Mouse (Mus musculus): ENCODE measurements at regions not wholly inside any gene's neighbourhood (a gene's known extent, or its start where the extent isn't known, plus 50 kb on each side); places are given as distances from the start of the nearest gene placed in this dataset.

DNA sequence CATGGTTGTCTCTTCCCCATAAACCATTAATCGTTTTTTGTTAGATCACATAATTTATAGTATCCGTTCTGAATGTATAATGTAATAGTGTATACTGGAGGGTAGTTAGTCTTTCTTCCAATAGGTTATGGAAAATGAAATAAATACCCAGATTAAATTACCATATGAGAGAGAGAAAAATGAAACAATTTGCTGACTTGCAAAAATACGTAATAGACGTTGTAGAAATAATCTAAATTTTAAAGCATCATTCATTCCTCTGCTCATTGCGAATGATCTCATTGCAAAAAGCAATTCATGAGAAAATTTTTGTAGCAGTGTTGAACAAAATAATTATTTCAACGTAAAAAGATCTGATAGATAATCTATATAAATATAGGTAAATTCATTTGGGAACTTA, 185.2 kb upstream of the Sp4 start:
- Histone ChIP-seq H3K4me3 (ENCODE audit: low read depth, low read length) (no peak overlapping the region), H3K4me2 (no peak overlapping the region), H3K27ac (ENCODE audit: low read depth, low read length) (no peak overlapping the region), H3K9me3 (ENCODE audit: control insufficient read depth, low read length) (no peaks in the 10 kb centered on the region), H3K27me3 (ENCODE audit: control insufficient read depth, insufficient read depth, low read length) (no peaks in the 10 kb centered on the region), H3K9ac (ENCODE audit: low read length) (no peak overlapping the region), H3K4me1 (ENCODE audit: control insufficient read depth, insufficient read depth, low read length) (no peaks in the 10 kb centered on the region), H3K36me3 (ENCODE audit: control insufficient read depth, insufficient read depth, low read length) (no peaks in the 10 kb centered on the region)
- no peak for DNase-seq (ENCODE audit: low spot score, missing footprints)
- no peak for ATAC-seq (ENCODE audit: low FRiP score)
- 93% methylated on average over 6 of the region's 6 CpGs for WGBS

GRCm38 (mm10) chr12:118481347-118481746, 180.1 kb upstream of the Sp4 start:
- Histone ChIP-seq H3K4me1 (ENCODE audit: control insufficient read depth, insufficient read depth, low read length) (no peaks in the 10 kb centered on the region), H3K36me3 (ENCODE audit: control insufficient read depth, insufficient read depth, low read length) (no peaks in the 10 kb centered on the region), H3K9ac (ENCODE audit: low read length) (no peak overlapping the region), H3K4me2 (no peak overlapping the region), H3K4me3 (ENCODE audit: low read depth, low read length) (no peak overlapping the region), H3K27me3 (ENCODE audit: control insufficient read depth, insufficient read depth, low read length) (no peaks in the 10 kb centered on the region), H3K27ac (ENCODE audit: low read depth, low read length) (no peak overlapping the region), H3K9me3 (ENCODE audit: control insufficient read depth, low read length) (no peaks in the 10 kb centered on the region)
- WGBS, result 54% methylated on average over 2 of the region's 2 CpGs
- DNase-seq (ENCODE audit: low spot score, missing footprints), result peak; percentile 81
- peak; percentile 54; the same call in 1 of the 2 replicates for ATAC-seq (ENCODE audit: low FRiP score)

GRCm38 (mm10) chr12:118474732-118475131, 173.5 kb upstream of the Sp4 start:
- Histone ChIP-seq H3K36me3 (ENCODE audit: control insufficient read depth, insufficient read depth, low read length) (no peaks in the 10 kb centered on the region), H3K27me3 (ENCODE audit: control insufficient read depth, insufficient read depth, low read length) (no peaks in the 10 kb centered on the region), H3K4me3 (ENCODE audit: low read depth, low read length) (no peak overlapping the region), H3K4me2 (no peak overlapping the region), H3K9me3 (ENCODE audit: control insufficient read depth, low read length) (no peaks in the 10 kb centered on the region), H3K4me1 (ENCODE audit: control insufficient read depth, insufficient read depth, low read length) (no peaks in the 10 kb centered on the region), H3K9ac (ENCODE audit: low read length) (no peak overlapping the region), H3K27ac (ENCODE audit: low read depth, low read length) (no peak overlapping the region)
- 71% methylated on average over 3 of the region's 3 CpGs for WGBS
- DNase-seq (ENCODE audit: low spot score, missing footprints) (peak; percentile 62), ATAC-seq (ENCODE audit: low FRiP score) (no peak)

- no peak overlapping the region for H3K27ac ChIP-seq (ENCODE audit: low read depth, low read length)
These were observed 165.6 kb upstream of the Sp4 start for GRCm38 (mm10) chr12:118466837-118467236.

GRCm38 (mm10) chr12:118457493-118458408, 156.5 kb upstream of the Sp4 start:
- no peak overlapping the region for H3K4me3 ChIP-seq (ENCODE audit: low read depth, low read length)

More at GRCm38 (mm10) chr12:118466837-118467236, 165.6 kb upstream of the Sp4 start:
- Histone ChIP-seq H3K9ac (ENCODE audit: low read length) (no peak overlapping the region), H3K27me3 (ENCODE audit: control insufficient read depth, insufficient read depth, low read length) (no peaks in the 10 kb centered on the region; the same call in none of the 2 replicates), H3K4me1 (ENCODE audit: control insufficient read depth, insufficient read depth, low read length) (no peaks in the 10 kb centered on the region), H3K4me3 (ENCODE audit: low read depth, low read length) (no peak overlapping the region), H3K9me3 (ENCODE audit: control insufficient read depth, low read length) (no peaks in the 10 kb centered on the region), H3K36me3 (ENCODE audit: control insufficient read depth, insufficient read depth, low read length) (no peaks in the 10 kb centered on the region), H3K4me2 (no peak overlapping the region)
- WGBS, result 87% methylated on average over 3 of the region's 3 CpGs
- ATAC-seq (ENCODE audit: low FRiP score), result no peak
- peak; percentile 57 for DNase-seq (ENCODE audit: low spot score, missing footprints)

DNA sequence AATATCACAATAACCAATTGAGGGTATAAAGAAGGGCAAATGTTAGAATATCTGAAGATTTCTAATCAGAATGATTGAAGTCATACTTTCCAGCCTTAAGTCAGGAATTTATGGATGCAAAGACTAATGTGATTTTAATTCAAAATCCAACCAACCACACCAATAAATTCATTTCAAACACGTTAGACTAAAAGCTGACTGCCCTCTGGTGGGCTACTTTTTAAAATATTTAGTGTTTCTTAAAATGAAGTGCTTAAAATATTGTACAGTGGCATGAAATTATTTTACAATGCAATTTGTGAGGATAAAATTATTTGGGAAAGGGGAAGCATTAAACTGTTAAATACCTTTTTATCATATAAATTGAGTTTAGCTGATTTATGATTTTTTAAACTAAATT, 154.4 kb upstream of the Sp4 start:
- Histone ChIP-seq H3K36me3 (ENCODE audit: control insufficient read depth, insufficient read depth, low read length) (no peaks in the 10 kb centered on the region), H3K4me1 (ENCODE audit: control insufficient read depth, insufficient read depth, low read length) (0 out of 2 replicates have a peak, but pooled peaks cover 2% of the 10 kb centered on the region), H3K9me3 (ENCODE audit: control insufficient read depth, low read length) (no peaks in the 10 kb centered on the region), H3K9ac (ENCODE audit: low read length) (no peak overlapping the region), H3K27ac (ENCODE audit: low read depth, low read length) (no peak overlapping the region), H3K4me2 (no peak overlapping the region), H3K27me3 (ENCODE audit: control insufficient read depth, insufficient read depth, low read length) (peaks cover 8% of the 10 kb centered on the region), H3K4me3 (ENCODE audit: low read depth, low read length) (no peak overlapping the region)
- WGBS, result 38% methylated on average over 1 of the region's 1 CpGs
- ATAC-seq (ENCODE audit: low FRiP score), result no peak
- DNase-seq (ENCODE audit: low spot score, missing footprints), result no peak

More at GRCm38 (mm10) chr12:118457493-118458408, 156.5 kb upstream of the Sp4 start:
- Histone ChIP-seq H3K27me3 (ENCODE audit: control insufficient read depth, insufficient read depth, low read length) (peaks cover 8% of the 10 kb centered on the region), H3K36me3 (ENCODE audit: control insufficient read depth, insufficient read depth, low read length) (no peaks in the 10 kb centered on the region), H3K9ac (ENCODE audit: low read length) (no peak overlapping the region), H3K9me3 (ENCODE audit: control insufficient read depth, low read length) (no peaks in the 10 kb centered on the region), H3K4me2 (peak overlapping the region; percentile 37), H3K27ac (ENCODE audit: low read depth, low read length) (no peak overlapping the region), H3K4me1 (ENCODE audit: control insufficient read depth, insufficient read depth, low read length) (0 out of 2 replicates have a peak, but pooled peaks cover 2% of the 10 kb centered on the region)
- peak; percentile 99 for DNase-seq (ENCODE audit: low spot score, missing footprints)
- 10% methylated on average over 36 of the region's 36 CpGs for WGBS
- ATAC-seq (ENCODE audit: low FRiP score), result peak; percentile 94

- ATAC-seq (ENCODE audit: low FRiP score), result no peak
- Histone ChIP-seq H3K4me3 (ENCODE audit: low read depth, low read length) (no peak overlapping the region), H3K4me1 (ENCODE audit: control insufficient read depth, insufficient read depth, low read length) (no peaks in the 10 kb centered on the region), H3K4me2 (no peak overlapping the region), H3K27me3 (ENCODE audit: control insufficient read depth, insufficient read depth, low read length) (no peaks in the 10 kb centered on the region), H3K9ac (ENCODE audit: low read length) (no peak overlapping the region), H3K27ac (ENCODE audit: low read depth, low read length) (no peak overlapping the region), H3K36me3 (ENCODE audit: control insufficient read depth, insufficient read depth, low read length) (no peaks in the 10 kb centered on the region), H3K9me3 (ENCODE audit: control insufficient read depth, low read length) (no peaks in the 10 kb centered on the region)
- DNase-seq (ENCODE audit: low spot score, missing footprints), result no peak
- WGBS, result 80% methylated on average over 3 of the region's 3 CpGs
These were observed 138.4 kb upstream of the Sp4 start for GRCm38 (mm10) chr12:118439626-118440025.

GRCm38 (mm10) chr12:118438882-118439281, 137.6 kb upstream of the Sp4 start:
- Histone ChIP-seq H3K27ac (ENCODE audit: low read depth, low read length) (no peak overlapping the region), H3K36me3 (ENCODE audit: control insufficient read depth, insufficient read depth, low read length) (no peaks in the 10 kb centered on the region), H3K9me3 (ENCODE audit: control insufficient read depth, low read length) (no peaks in the 10 kb centered on the region), H3K9ac (ENCODE audit: low read length) (no peak overlapping the region), H3K27me3 (ENCODE audit: control insufficient read depth, insufficient read depth, low read length) (no peaks in the 10 kb centered on the region), H3K4me2 (no peak overlapping the region), H3K4me3 (ENCODE audit: low read depth, low read length) (no peak overlapping the region), H3K4me1 (ENCODE audit: control insufficient read depth, insufficient read depth, low read length) (no peaks in the 10 kb centered on the region)
- 90% methylated on average over 5 of the region's 5 CpGs for WGBS
- ATAC-seq (ENCODE audit: low FRiP score), result no peak
- no peak for DNase-seq (ENCODE audit: low spot score, missing footprints)

DNA sequence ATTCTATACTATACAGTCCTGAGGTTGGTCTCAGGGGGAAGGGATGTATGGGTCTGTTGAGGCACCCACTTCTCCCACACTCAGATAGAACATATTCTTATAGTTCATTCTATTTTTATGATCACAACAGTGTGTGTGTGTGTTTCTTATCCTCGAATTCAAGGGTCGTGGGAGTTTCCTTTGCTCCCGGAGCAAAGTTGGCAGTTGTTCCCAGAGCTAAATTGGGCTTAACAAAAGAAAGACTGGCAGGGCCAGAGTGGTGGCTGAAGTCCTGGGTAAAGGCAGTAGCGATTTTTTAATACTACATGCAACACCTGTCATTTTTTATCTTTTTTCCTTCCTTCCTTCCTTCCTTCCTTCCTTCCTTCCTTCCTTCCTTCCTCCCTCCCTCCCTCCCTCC, 131.5 kb upstream of the Sp4 start:
- DNase-seq (ENCODE audit: low spot score, missing footprints), result no peak

More for the DNA sequence above, 131.5 kb upstream of the Sp4 start:
- H3K4me1 ChIP-seq (ENCODE audit: control insufficient read depth, insufficient read depth, low read length), result no peaks in the 10 kb centered on the region
- no peak overlapping the region for H3K9ac ChIP-seq (ENCODE audit: low read length)
- no peaks in the 10 kb centered on the region for H3K9me3 ChIP-seq (ENCODE audit: control insufficient read depth, low read length)
- H3K27ac ChIP-seq (ENCODE audit: low read depth, low read length), result no peak overlapping the region
- H3K4me2 ChIP-seq, result no peak overlapping the region
- no peak for ATAC-seq (ENCODE audit: low FRiP score)
- no peaks in the 10 kb centered on the region for H3K27me3 ChIP-seq (ENCODE audit: control insufficient read depth, insufficient read depth, low read length)
- no peak overlapping the region for H3K4me3 ChIP-seq (ENCODE audit: low read depth, low read length)
- no peaks in the 10 kb centered on the region for H3K36me3 ChIP-seq (ENCODE audit: control insufficient read depth, insufficient read depth, low read length)
- 77% methylated on average over 4 of the region's 4 CpGs for WGBS
